Mouse (Mus musculus): ENCODE measurements around the gene Zfp462. TPM values are rescaled to one million over a fixed set of nuclear protein-coding genes. Genes with fewer than 3 reads are reported as not detected.
A peak's percentile ranks its signal among the peaks of the same experiment; 100 is the strongest.

Zfp462 gene
- 1.1 and 1.5 TPM in 2 replicates for polyA plus RNA-seq (2015; fragmentation: Nextera tagmentation; extraction: Ambion mirVana)

GRCm38 (mm10) chr4:54944921-54945430, at the start of gene Zfp462:
TSS of gene Zfp462 (plus strand) at chr4:54945048.
- peak within 1 kb of the TSS; percentile 81 for H3K4me3 ChIP-seq (ENCODE audit: low read depth, low read length)
- ATAC-seq = peak; percentile 10; the same call in 1 of the 2 replicates
- H3K9ac ChIP-seq (ENCODE audit: low read depth, low read length) = peak within 1 kb of the TSS; percentile 45; the same call in 1 of the 2 replicates
- H3K4me1 ChIP-seq (replicated peaks; ENCODE audit: control insufficient read depth, insufficient read depth, low read length) = no peaks in the 10 kb centered on the region
- H3K36me3 ChIP-seq (ENCODE audit: control insufficient read depth, insufficient read depth) = no peaks in the 10 kb centered on the region
- H3K27me3 ChIP-seq (replicated peaks; ENCODE audit: control insufficient read depth, insufficient read depth, low read length) = no peaks in the 10 kb centered on the region
- H3K4me2 ChIP-seq (replicated peaks; ENCODE audit: low read depth) = peak within 1 kb of the TSS; percentile 92
- no peaks in the 10 kb centered on the region for H3K9me3 ChIP-seq (ENCODE audit: control insufficient read depth)
- no peak for TF ChIP-seq CTCF (IDR thresholded peaks at IDR 0.05; ENCODE audit: low read depth)
- under 1% methylated on average over 41 of the region's 43 CpGs for WGBS
- H3K27ac ChIP-seq (ENCODE audit: low read depth, low read length) = no peak within 1 kb of the TSS; the same call in 1 of the 2 replicates

- Histone ChIP-seq H3K36me3 (ENCODE audit: control insufficient read depth, insufficient read depth) (no peaks in the 10 kb centered on the region), H3K4me3 (ENCODE audit: low read depth, low read length) (no peak overlapping the region), H3K9me3 (ENCODE audit: control insufficient read depth) (no peaks in the 10 kb centered on the region), H3K27me3 (replicated peaks; ENCODE audit: control insufficient read depth, insufficient read depth, low read length) (no peaks in the 10 kb centered on the region), H3K4me1 (replicated peaks; ENCODE audit: control insufficient read depth, insufficient read depth, low read length) (no peaks in the 10 kb centered on the region), H3K27ac (ENCODE audit: low read depth, low read length) (no peak overlapping the region), H3K9ac (ENCODE audit: low read depth, low read length) (no peak overlapping the region), H3K4me2 (replicated peaks; ENCODE audit: low read depth) (no peak overlapping the region)
- 91% methylated on average over 4 of the region's 4 CpGs for WGBS
- TF ChIP-seq CTCF (IDR thresholded peaks at IDR 0.05; ENCODE audit: low read depth) = no peak
- no peak for ATAC-seq
Measured at GRCm38 (mm10) chr4:54896017-54896416, 48.8 kb upstream of the Zfp462 start.

- no peak overlapping the region for H3K4me2 ChIP-seq (replicated peaks; ENCODE audit: low read depth)
- H3K36me3 ChIP-seq (ENCODE audit: control insufficient read depth, insufficient read depth) = no peaks in the 10 kb centered on the region
- WGBS = 59% methylated on average over 8 of the region's 8 CpGs
- no peak overlapping the region for H3K4me3 ChIP-seq (ENCODE audit: low read depth, low read length)
- no peaks in the 10 kb centered on the region for H3K4me1 ChIP-seq (replicated peaks; ENCODE audit: control insufficient read depth, insufficient read depth, low read length)
- ATAC-seq = no peak
- H3K27me3 ChIP-seq (replicated peaks; ENCODE audit: control insufficient read depth, insufficient read depth, low read length) = no peaks in the 10 kb centered on the region
- no peak overlapping the region for H3K9ac ChIP-seq (ENCODE audit: low read depth, low read length)
- no peak for TF ChIP-seq CTCF (IDR thresholded peaks at IDR 0.05; ENCODE audit: low read depth)
- no peaks in the 10 kb centered on the region for H3K9me3 ChIP-seq (ENCODE audit: control insufficient read depth)
- H3K27ac ChIP-seq (ENCODE audit: low read depth, low read length) = no peak overlapping the region
Measured at GRCm38 (mm10) chr4:54904641-54905040, 40.2 kb upstream of the Zfp462 start.

- Histone ChIP-seq H3K9ac (ENCODE audit: low read depth, low read length) (no peak overlapping the region), H3K9me3 (ENCODE audit: control insufficient read depth) (no peaks in the 10 kb centered on the region), H3K27ac (ENCODE audit: low read depth, low read length) (no peak overlapping the region), H3K36me3 (ENCODE audit: control insufficient read depth, insufficient read depth) (no peaks in the 10 kb centered on the region), H3K4me1 (replicated peaks; ENCODE audit: control insufficient read depth, insufficient read depth, low read length) (no peaks in the 10 kb centered on the region), H3K27me3 (replicated peaks; ENCODE audit: control insufficient read depth, insufficient read depth, low read length) (no peaks in the 10 kb centered on the region), H3K4me2 (replicated peaks; ENCODE audit: low read depth) (no peak overlapping the region), H3K4me3 (ENCODE audit: low read depth, low read length) (no peak overlapping the region)
- no peak for ATAC-seq
- 71% methylated on average over 7 of the region's 7 CpGs for WGBS
- no peak for TF ChIP-seq CTCF (IDR thresholded peaks at IDR 0.05; ENCODE audit: low read depth)
Measured at GRCm38 (mm10) chr4:54905399-54905953, 39.4 kb upstream of the Zfp462 start.

- no peak for TF ChIP-seq CTCF (IDR thresholded peaks at IDR 0.05; ENCODE audit: low read depth)
- Histone ChIP-seq H3K27me3 (replicated peaks; ENCODE audit: control insufficient read depth, insufficient read depth, low read length) (no peaks in the 10 kb centered on the region), H3K4me1 (replicated peaks; ENCODE audit: control insufficient read depth, insufficient read depth, low read length) (no peaks in the 10 kb centered on the region), H3K4me3 (ENCODE audit: low read depth, low read length) (no peak overlapping the region), H3K9ac (ENCODE audit: low read depth, low read length) (no peak overlapping the region), H3K27ac (ENCODE audit: low read depth, low read length) (no peak overlapping the region), H3K4me2 (replicated peaks; ENCODE audit: low read depth) (no peak overlapping the region), H3K9me3 (ENCODE audit: control insufficient read depth) (no peaks in the 10 kb centered on the region), H3K36me3 (ENCODE audit: control insufficient read depth, insufficient read depth) (no peaks in the 10 kb centered on the region)
- ATAC-seq = no peak
- WGBS = 80% methylated on average over 3 of the region's 3 CpGs
Measured at GRCm38 (mm10) chr4:54910300-54910699, 34.5 kb upstream of the Zfp462 start.

DNA sequence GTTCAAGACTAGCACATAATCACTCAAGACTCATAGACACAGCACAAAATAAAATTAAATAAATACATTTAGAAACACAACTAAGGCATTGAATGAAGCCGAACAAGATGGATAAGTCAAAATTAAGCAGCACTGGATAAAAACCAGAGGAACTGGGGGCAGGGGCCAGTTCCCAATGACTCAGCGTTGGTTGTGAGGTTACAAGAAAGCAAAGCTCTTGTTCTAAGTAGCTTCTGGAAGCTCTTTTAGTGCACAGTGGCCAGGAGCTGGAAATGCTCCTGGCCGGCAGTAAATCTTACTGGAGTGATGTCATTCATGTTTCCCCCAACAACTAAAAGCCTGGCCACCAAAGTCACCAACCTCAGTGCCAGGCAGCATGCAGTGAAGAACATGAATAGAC, 26.6 kb upstream of the Zfp462 start:
- no peak for TF ChIP-seq CTCF (IDR thresholded peaks at IDR 0.05; ENCODE audit: low read depth)
- 78% methylated on average over 3 of the region's 3 CpGs for WGBS
- no peak overlapping the region for H3K4me2 ChIP-seq (replicated peaks; ENCODE audit: low read depth)

More for the DNA sequence above, 26.6 kb upstream of the Zfp462 start:
- H3K9ac ChIP-seq (ENCODE audit: low read depth, low read length) = no peak overlapping the region
- no peaks in the 10 kb centered on the region for H3K27me3 ChIP-seq (replicated peaks; ENCODE audit: control insufficient read depth, insufficient read depth, low read length)
- H3K27ac ChIP-seq (ENCODE audit: low read depth, low read length) = no peak overlapping the region
- no peak overlapping the region for H3K4me3 ChIP-seq (ENCODE audit: low read depth, low read length)
- ATAC-seq = no peak
- no peaks in the 10 kb centered on the region for H3K36me3 ChIP-seq (ENCODE audit: control insufficient read depth, insufficient read depth)
- H3K4me1 ChIP-seq (replicated peaks; ENCODE audit: control insufficient read depth, insufficient read depth, low read length) = no peaks in the 10 kb centered on the region
- no peaks in the 10 kb centered on the region for H3K9me3 ChIP-seq (ENCODE audit: control insufficient read depth)

Measured in intestine, postnatal 0 days (tissue).